Mouse (Mus musculus) ES-E14 (cell line): ENCODE results near the gene Cryba4.

Experiments used
- CHD2 ChIP-seq: IDR thresholded peaks from 2 replicates; pipeline ENCODE4 v1.6.1; 2014; ENCODE audit warnings: mild to moderate bottlenecking, low read depth, low read length, inconsistent platforms
- HCFC1 ChIP-seq: IDR thresholded peaks from 2 replicates; pipeline ENCODE4 v1.6.1; 2012; ENCODE audit warnings: low read length, inconsistent platforms, borderline replicate concordance; ENCODE audit not compliant: insufficient read depth
- MAFK ChIP-seq: IDR thresholded peaks from 2 replicates; pipeline ENCODE4 v1.6.1; 2014; ENCODE audit warnings: mild to moderate bottlenecking, low read depth, low read length, inconsistent platforms; ENCODE audit not compliant: insufficient read depth
- ZC3H11A ChIP-seq: IDR thresholded peaks from 2 replicates; pipeline ENCODE4 v1.6.1; 2012; ENCODE audit warnings: low read depth, mild to moderate bottlenecking, inconsistent platforms, low read length, borderline replicate concordance
- ZNF384 ChIP-seq: IDR thresholded peaks from 2 replicates; pipeline ENCODE4 v1.6.1; 2012; ENCODE audit warnings: low read depth, low read length, inconsistent platforms

DNA sequence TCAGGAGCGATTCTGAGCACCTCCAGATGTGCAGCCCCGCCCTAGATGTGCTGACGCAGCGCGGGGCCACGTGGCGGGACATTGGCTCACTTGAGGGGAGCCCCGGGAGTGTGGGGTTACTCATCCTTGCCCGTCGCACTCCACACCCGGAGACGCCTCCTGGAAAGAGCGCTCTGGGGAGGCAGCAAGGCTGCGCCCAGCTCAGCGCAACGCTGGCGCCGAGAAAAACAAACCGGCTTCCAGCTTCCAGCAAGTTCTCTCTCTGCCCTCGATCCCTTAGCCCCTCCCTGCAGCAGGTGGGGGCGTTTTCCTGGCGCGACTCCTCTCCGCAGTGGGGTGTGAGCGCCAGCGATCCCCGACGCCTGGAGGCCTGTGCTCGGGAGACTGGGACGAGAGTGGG, 25.0 kb downstream of the Cryba4 start:
- TF ChIP-seq HCFC1: no peak
- no peak for TF ChIP-seq ZC3H11A
- no peak for TF ChIP-seq CHD2
- TF ChIP-seq ZNF384: no peak
- no peak for TF ChIP-seq MAFK
